Mouse (Mus musculus): Measurements from ENCODE around the gene Chchd6. TPM values are rescaled to one million over a fixed set of nuclear protein-coding genes. Genes with fewer than 3 reads are reported as not detected.
A peak's percentile ranks its signal among the peaks of the same experiment; 100 is the strongest.

Gene Chchd6
- polyA plus RNA-seq, 2 experiments, result 12.1 to 16.3 TPM

DNA sequence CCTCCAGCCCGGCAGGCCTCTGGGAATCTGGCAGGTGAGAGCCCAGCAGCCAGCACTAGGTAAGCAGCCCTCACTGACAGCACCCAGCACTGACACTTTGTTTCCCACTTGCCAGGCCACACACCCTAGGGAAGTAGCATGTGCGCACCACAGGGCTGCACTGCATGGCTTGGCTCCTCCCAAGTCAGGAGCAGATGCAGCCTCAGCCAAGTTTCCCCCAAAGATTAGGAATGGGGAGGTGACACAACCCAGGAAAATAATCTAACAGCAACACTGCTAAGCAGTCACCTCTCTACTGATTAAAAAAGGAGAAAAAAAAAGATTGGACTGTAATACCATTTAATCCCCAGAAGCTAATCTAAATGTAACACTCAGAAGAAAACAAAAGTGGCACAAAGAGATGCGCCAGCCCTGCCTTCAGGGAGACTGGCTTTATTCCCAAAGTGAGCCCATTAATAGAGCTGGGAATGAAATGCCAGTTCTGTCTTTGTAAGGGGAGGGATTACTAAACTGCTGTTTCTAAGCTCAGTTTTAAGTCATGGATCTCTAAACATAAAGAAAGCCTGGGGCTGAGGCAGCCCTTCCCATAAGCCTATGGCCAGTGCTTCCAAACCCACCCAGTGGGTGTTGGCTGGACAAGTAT, 188.1 kb downstream of the Chchd6 start:
- H3K9me3 ChIP-seq (ENCODE audit: control insufficient read depth, low read length), result no peaks in the 10 kb centered on the region
- no peak overlapping the region for H3K4me3 ChIP-seq (ENCODE audit: insufficient read depth in 1 of 2, low read depth in 2 of 2, low read length in 2 of 2)
- 0 out of 2 replicates have a peak, but pooled peaks have one; percentile 26 for ATAC-seq (ENCODE audit: insufficient read depth)
- no peaks in the 10 kb centered on the region for H3K27me3 ChIP-seq (ENCODE audit: control insufficient read depth, insufficient read depth, low read length)
- H3K9ac ChIP-seq (replicated peaks), result no peak overlapping the region
- 60% methylated on average over 3 of the region's 3 CpGs for WGBS (ENCODE audit: insufficient replicate concordance)
- H3K36me3 ChIP-seq (replicated peaks; ENCODE audit: control insufficient read depth, insufficient read depth, low read depth), result no peaks in the 10 kb centered on the region
- no peaks in the 10 kb centered on the region for H3K4me1 ChIP-seq (replicated peaks; ENCODE audit: control insufficient read depth in 2 of 2, insufficient read depth in 2 of 2, low read length in 1 of 2)
- no peak overlapping the region for H3K27ac ChIP-seq
- DNase-seq (ENCODE audit: low read depth in 3 of 3, low spot score in 3 of 3), result no peak
- H3K4me2 ChIP-seq (ENCODE audit: low read depth), result no peak overlapping the region
- no peak for TF ChIP-seq EP300 (IDR thresholded peaks at IDR 0.05; ENCODE audit: low read depth)
- TF ChIP-seq CTCF (IDR thresholded peaks at IDR 0.05; ENCODE audit: low read depth), result no peak

DNA sequence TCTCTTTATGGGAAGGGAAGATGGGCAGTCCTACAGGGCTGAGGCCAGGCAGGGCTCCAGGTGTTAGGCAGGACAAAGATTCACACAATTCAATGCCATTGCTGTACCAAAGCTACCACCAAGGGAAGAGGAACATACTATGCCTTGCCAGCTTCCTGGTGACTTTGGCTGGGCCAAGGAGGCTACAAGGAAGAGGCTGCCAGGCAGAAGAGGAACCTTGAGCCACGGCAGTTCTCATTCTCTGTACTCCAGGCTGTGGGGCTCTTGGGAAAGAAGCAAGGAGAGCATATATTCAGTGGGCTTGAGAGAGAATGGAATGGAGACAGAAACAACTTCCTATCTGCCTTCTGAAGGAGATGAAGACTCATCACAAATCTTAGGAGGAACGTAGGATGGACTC, 190.5 kb downstream of the Chchd6 start:
- TF ChIP-seq EP300 (IDR thresholded peaks at IDR 0.05; ENCODE audit: low read depth) (no peak), CTCF (IDR thresholded peaks at IDR 0.05; ENCODE audit: low read depth) (no peak)
- WGBS (ENCODE audit: insufficient replicate concordance), result 45% methylated on average over 2 of the region's 2 CpGs
- no peak overlapping the region for H3K27ac ChIP-seq
- H3K36me3 ChIP-seq (replicated peaks; ENCODE audit: control insufficient read depth, insufficient read depth, low read depth), result no peaks in the 10 kb centered on the region
- no peak for DNase-seq (ENCODE audit: low read depth in 3 of 3, low spot score in 3 of 3)
- no peaks in the 10 kb centered on the region for H3K4me1 ChIP-seq (replicated peaks; ENCODE audit: control insufficient read depth in 2 of 2, insufficient read depth in 2 of 2, low read length in 1 of 2)
- no peaks in the 10 kb centered on the region for H3K9me3 ChIP-seq (ENCODE audit: control insufficient read depth, low read length)
- no peaks in the 10 kb centered on the region for H3K27me3 ChIP-seq (ENCODE audit: control insufficient read depth, insufficient read depth, low read length)
- H3K9ac ChIP-seq (replicated peaks), result no peak overlapping the region
- no peak for ATAC-seq (ENCODE audit: insufficient read depth)
- no peak overlapping the region for H3K4me3 ChIP-seq (ENCODE audit: insufficient read depth in 1 of 2, low read depth in 2 of 2, low read length in 2 of 2)
- H3K4me2 ChIP-seq (ENCODE audit: low read depth), result no peak overlapping the region

DNA sequence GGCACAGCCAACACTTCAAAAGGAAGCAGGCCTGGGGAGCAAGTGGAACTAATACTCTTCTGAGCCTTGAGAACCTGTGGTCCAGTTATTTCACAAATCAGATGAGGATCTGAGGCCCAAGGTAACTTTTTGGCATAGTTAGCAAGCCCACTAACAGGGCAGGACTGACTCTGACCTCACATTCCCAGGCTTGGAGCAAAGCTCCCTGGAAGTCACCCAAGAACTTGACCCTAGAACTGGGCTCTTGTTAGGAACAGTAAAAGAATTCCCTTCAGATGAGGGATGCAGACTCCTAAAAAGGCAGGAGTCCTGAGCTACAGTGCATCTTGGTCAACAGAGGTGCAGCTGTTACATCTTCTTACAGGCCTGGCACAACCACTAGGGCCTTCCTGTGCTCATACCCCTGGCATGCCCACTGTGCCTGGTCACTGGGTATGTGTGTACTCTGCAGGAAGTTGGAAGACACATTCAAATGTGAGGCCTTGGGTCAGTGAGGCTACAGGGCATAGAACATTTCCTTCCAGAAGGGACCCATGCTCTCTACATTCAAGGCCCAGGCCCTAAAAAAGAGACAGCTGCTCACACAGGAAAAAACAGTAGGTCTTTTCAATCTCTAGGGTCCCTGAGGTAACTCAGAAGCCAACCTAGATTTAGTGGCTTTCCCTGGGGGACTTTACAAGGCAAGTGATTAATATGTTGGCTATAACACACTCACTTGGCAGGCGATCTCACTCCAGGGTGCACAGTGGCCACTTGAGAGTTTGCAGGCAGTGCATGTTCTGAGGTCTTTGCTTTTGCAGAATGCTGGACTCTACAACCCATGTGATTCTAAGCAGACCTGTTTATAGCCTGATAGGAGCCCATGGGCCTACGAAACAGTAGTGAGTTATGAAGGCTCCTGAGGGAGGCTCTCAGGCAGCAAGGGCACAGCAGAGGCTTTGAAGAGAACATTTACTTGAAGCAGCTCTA, 191.9 kb downstream of the Chchd6 start:
- 63% methylated on average over 2 of the region's 2 CpGs for WGBS (ENCODE audit: insufficient replicate concordance)
- no peaks in the 10 kb centered on the region for H3K27me3 ChIP-seq (ENCODE audit: control insufficient read depth, insufficient read depth, low read length)
- ATAC-seq (ENCODE audit: insufficient read depth) (no peak), DNase-seq (ENCODE audit: low read depth in 3 of 3, low spot score in 3 of 3) (no peak)
- H3K4me1 ChIP-seq (replicated peaks; ENCODE audit: control insufficient read depth in 2 of 2, insufficient read depth in 2 of 2, low read length in 1 of 2), result no peaks in the 10 kb centered on the region
- no peaks in the 10 kb centered on the region for H3K9me3 ChIP-seq (ENCODE audit: control insufficient read depth, low read length)
- H3K4me3 ChIP-seq (ENCODE audit: insufficient read depth in 1 of 2, low read depth in 2 of 2, low read length in 2 of 2), result no peak overlapping the region
- TF ChIP-seq EP300 (IDR thresholded peaks at IDR 0.05; ENCODE audit: low read depth) (no peak), CTCF (IDR thresholded peaks at IDR 0.05; ENCODE audit: low read depth) (no peak)
- no peak overlapping the region for H3K4me2 ChIP-seq (ENCODE audit: low read depth)
- H3K36me3 ChIP-seq (replicated peaks; ENCODE audit: control insufficient read depth, insufficient read depth, low read depth), result no peaks in the 10 kb centered on the region
- no peak overlapping the region for H3K27ac ChIP-seq
- H3K9ac ChIP-seq (replicated peaks), result no peak overlapping the region

DNA sequence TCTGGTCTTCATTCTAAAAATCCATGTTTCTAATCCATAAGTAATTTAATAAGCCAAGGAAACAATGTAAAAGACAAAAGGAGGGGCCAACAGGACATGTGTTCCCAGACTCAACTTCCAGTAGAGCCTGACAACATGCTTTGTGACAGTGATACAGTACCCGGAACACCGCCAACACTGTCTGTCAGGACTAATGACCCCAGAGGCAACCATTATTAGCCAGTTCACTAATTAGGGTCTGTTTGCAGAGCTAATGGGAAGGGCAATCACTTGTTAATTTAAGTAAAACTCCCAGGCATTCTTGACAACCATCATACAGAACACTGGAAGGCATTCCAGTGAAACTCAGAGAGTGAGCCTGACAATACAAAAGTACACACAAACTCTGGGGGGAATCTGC, 193.0 kb downstream of the Chchd6 start:
- ATAC-seq (ENCODE audit: insufficient read depth), result no peak
- Histone ChIP-seq H3K9ac (replicated peaks) (no peak overlapping the region), H3K9me3 (ENCODE audit: control insufficient read depth, low read length) (no peaks in the 10 kb centered on the region), H3K27me3 (ENCODE audit: control insufficient read depth, insufficient read depth, low read length) (no peaks in the 10 kb centered on the region), H3K27ac (no peak overlapping the region), H3K36me3 (replicated peaks; ENCODE audit: control insufficient read depth, insufficient read depth, low read depth) (no peaks in the 10 kb centered on the region), H3K4me2 (ENCODE audit: low read depth) (no peak overlapping the region), H3K4me1 (replicated peaks; ENCODE audit: control insufficient read depth in 2 of 2, insufficient read depth in 2 of 2, low read length in 1 of 2) (no peaks in the 10 kb centered on the region), H3K4me3 (ENCODE audit: insufficient read depth in 1 of 2, low read depth in 2 of 2, low read length in 2 of 2) (no peak overlapping the region)
- TF ChIP-seq CTCF (IDR thresholded peaks at IDR 0.05; ENCODE audit: low read depth), result no peak
- no peak for TF ChIP-seq EP300 (IDR thresholded peaks at IDR 0.05; ENCODE audit: low read depth)
- DNase-seq (ENCODE audit: low read depth in 3 of 3, low spot score in 3 of 3), result no peak
- 78% methylated on average over 2 of the region's 2 CpGs for WGBS (ENCODE audit: insufficient replicate concordance)

DNA sequence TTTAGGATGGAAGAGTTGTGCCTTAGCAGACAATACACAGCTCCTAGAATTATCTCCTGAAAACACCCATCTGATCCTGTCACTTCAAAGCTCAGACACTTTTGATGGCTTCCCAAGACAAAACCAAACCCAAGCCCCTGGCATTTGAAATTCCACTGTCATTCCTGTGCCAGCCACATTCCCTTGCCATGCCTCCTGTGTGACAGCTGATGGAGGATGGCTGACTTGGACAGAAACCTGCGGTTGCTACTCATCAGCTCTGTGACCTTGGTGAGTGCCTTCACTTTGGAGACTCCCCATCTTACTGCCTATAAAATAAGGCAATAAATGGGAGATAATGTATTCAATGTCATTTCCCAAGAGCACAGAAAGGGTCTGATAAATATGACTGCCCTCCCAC, 195.9 kb downstream of the Chchd6 start:
- H3K27me3 ChIP-seq (ENCODE audit: control insufficient read depth, insufficient read depth, low read length), result no peaks in the 10 kb centered on the region
- H3K4me3 ChIP-seq (ENCODE audit: insufficient read depth in 1 of 2, low read depth in 2 of 2, low read length in 2 of 2), result no peak overlapping the region
- DNase-seq (ENCODE audit: low read depth in 3 of 3, low spot score in 3 of 3) (no peak), ATAC-seq (ENCODE audit: insufficient read depth) (no peak)
- TF ChIP-seq CTCF (IDR thresholded peaks at IDR 0.05; ENCODE audit: low read depth) (no peak), EP300 (IDR thresholded peaks at IDR 0.05; ENCODE audit: low read depth) (no peak)
- no peaks in the 10 kb centered on the region for H3K4me1 ChIP-seq (replicated peaks; ENCODE audit: control insufficient read depth in 2 of 2, insufficient read depth in 2 of 2, low read length in 1 of 2)
- H3K9ac ChIP-seq (replicated peaks), result no peak overlapping the region
- H3K27ac ChIP-seq, result no peak overlapping the region
- H3K4me2 ChIP-seq (ENCODE audit: low read depth), result no peak overlapping the region
- whole genome bisulfite sequencing (ENCODE audit: insufficient replicate concordance), result 74% methylated on average over 1 of the region's 1 CpGs
- H3K9me3 ChIP-seq (ENCODE audit: control insufficient read depth, low read length), result no peaks in the 10 kb centered on the region
- H3K36me3 ChIP-seq (replicated peaks; ENCODE audit: control insufficient read depth, insufficient read depth, low read depth), result no peaks in the 10 kb centered on the region
